Mouse (Mus musculus) ovary, adult 18-20 months (tissue): ENCODE results near the gene Gsto1.
"Not testable (repeated sequence)": the region's sequence is repeated elsewhere in the genome, so short reads cannot be mapped to it uniquely, and the experiment has no call there.

Source experiments
- DNase-seq: peaks from one replicate; pipeline ENCODE4 v3.0.0; 2022; ENCODE audit warnings: low spot score, mixed read lengths

Gene Gsto1

GRCm38 (mm10) chr19:47854796-47855783 lies at the start of gene Gsto1:
Gsto1 (plus strand) TSS chr19:47854970.
- DNase-seq = peak; percentile 78

GRCm38 (mm10) chr19:47812091-47812490 lies 42.7 kb upstream of the Gsto1 start:
- no peak for DNase-seq

DNA sequence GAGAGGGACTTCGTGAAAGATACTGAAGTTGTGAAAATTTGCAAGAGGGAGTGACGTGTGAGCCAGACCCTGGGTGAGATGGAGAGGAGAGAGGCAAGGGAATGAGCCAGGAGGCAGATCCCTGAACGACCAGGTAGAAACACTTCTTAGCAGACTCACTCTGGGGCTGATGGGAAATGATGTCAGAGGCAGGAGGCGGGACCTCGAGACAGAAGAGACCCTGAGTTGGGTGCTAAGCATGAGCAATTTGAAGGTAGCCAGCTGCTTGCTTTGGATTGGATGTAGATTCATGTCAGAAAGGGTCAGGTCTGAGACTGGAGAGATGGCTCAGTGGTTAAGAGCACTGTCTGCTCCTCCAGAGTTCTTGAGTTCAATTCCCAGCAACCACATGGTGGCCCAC lies 40.0 kb upstream of the Gsto1 start:
- DNase-seq = no peak

- DNase-seq = no peak
Measured at GRCm38 (mm10) chr19:47817692-47818091, 37.1 kb upstream of the Gsto1 start.

DNA sequence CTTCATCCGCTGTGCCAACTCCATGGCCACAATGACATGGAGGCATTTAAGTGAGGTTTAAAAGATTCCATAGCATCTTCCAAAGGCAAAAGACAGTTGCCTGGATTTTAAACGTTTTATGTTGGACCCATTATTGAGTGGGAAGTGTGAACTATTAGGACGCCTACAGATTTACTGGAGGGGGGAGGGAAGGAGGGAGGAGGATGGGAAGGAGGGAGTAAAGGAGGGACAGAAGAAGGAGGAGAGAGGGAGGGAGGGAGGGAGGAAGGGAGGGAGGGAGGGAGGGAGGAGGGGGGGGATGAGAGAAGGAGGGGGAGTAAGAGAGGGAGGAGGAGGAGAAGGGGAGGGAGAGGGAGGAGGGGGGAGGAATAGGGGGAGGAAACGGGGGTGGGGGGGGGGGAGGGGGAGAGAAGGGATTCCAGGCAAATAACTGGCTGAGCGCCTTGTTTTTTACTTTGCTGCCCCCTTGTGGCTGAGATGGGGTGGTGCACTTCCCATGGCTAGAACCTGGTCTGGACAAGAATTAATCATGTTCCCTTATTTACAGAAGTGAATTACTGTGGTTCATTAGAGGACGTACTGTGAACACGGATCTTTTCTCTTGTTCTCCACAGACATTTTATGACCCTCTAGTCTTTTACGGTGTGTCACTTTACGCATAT lies 33.8 kb upstream of the Gsto1 start:
- peak; percentile 17 for DNase-seq

- DNase-seq = no peak
Measured at GRCm38 (mm10) chr19:47821494-47821872, 33.3 kb upstream of the Gsto1 start.

- no peak for DNase-seq
Measured at GRCm38 (mm10) chr19:47822143-47822796, 32.5 kb upstream of the Gsto1 start.

GRCm38 (mm10) chr19:47824026-47824425 lies 30.7 kb upstream of the Gsto1 start:
- no peak for DNase-seq

- DNase-seq = no peak
Measured at GRCm38 (mm10) chr19:47829913-47830450, 24.8 kb upstream of the Gsto1 start.

DNA sequence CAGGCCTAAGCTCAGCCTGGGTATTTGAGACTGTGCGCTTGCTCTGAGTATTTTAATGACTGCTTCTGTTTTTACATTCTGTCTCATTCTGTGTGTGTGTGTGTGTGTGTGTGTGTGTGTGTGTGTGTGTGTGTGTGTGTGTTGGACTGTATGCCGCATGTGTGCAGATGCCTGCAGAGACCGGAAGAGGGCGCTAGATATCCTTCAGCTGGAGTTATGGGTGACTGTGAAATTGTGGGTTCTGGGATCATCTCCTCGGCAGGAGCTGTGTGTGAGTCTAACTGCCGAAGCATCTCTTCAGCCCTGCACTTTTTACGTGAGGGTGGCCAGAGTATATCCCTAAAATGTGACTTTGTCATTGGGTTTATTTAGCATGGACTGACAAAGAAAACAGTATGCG lies 23.7 kb upstream of the Gsto1 start:
- DNase-seq = no peak

GRCm38 (mm10) chr19:47832316-47832715 lies 22.5 kb upstream of the Gsto1 start:
- DNase-seq = no peak

DNA sequence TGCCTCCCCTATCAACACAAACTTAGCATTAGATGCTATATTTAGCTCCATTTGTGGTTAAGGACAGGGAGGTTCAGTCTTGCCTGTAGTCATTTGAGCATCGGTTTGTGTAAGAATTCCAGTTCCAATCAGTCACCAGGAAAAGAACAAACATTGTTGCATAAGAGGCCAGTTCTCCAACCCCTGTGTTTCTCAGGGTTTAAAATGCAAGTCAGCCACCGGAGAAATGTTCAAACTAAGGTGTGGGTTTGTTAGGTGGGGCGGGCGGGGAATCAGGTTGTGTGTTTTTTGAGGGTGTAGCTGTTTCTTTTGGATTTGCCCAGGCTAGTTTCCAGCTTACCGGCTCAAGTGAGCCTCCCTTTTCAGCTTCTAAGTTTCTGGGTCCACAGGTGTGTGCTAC lies 20.2 kb upstream of the Gsto1 start:
- no peak for DNase-seq

- no peak for DNase-seq
Measured at GRCm38 (mm10) chr19:47835776-47836175, 19.0 kb upstream of the Gsto1 start.

GRCm38 (mm10) chr19:47836701-47837526 lies 17.9 kb upstream of the Gsto1 start:
- DNase-seq = peak; percentile 24

GRCm38 (mm10) chr19:47837527-47837901 lies 17.3 kb upstream of the Gsto1 start:
- DNase-seq = no peak

DNA sequence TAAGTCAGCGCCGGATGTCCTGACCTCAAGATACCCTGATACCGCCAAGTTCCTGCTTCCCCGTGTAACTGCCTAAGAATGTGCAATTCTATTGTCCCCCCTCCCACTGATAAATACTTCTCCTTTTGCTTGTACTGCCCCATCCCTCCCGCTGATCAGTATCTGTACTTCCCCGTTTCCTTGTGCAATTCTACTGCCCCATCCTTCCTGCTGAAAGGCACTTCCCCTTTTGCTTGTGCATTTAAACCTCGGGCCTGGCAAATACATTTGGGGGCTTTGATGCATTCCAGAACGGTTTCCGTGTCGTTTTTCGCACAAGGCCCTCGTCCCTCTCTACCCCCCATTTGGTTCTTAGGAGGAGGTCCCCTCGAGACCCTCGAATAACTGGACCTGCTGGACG lies 13.5 kb upstream of the Gsto1 start:
- DNase-seq = not testable (repeated sequence)

DNA sequence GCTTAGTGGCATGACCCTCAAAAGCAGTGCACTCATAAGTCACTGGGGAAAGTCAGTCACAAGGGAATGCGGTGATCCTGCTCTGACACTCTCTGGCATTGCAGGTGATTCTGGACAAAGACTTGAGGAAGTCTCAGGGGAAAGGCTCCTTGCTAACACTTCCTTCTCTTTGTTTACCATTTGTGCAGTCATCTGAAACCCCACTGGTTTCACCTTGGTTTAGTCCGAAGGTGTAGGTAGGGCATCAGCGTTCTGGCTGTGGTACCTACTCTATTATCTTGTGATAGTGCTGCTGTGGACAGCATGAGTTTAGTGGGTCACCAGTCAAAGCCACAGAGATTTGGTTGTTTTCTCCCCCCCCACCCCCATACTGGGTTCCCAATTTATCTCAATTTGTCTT lies 5.0 kb upstream of the Gsto1 start:
- DNase-seq = no peak

DNA sequence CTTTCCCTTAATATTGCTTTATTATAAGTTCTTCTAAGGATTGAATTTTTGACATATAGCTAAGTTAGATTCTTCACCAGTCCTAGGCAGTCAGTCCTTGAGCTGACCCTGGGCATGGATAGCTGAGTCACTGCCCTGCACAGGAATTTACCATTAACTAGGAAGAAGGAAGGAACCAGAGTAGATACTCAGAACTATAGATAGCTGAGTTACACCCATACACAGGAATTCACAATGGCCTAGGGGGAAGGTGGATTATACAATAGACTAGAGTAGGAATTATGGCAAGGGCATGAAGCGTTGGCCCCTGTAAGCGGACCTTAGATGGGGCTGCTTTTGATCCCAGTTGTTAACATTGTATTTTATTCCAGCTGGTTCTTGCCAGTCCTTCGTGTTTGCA lies 2.6 kb upstream of the Gsto1 start:
- DNase-seq = not testable (repeated sequence)

DNA sequence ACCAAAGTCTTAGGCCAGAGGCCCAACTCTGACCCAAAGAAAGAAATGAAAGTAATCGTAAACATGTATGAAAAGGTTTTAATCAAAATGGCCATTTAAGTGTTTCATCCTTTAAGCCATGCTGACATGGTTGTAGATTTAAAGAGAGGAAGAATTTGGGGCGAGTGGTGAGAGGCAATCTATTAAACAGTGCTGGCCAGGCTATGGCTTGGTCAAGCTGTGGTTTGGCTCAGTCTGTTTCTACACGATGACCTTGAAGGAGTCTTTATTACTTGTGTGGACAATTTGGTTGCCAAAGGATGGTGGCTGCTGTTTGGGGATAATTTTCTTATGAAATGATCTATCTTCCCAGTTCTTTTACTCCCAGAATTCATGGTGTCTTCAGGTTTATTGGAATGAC lies 1.7 kb upstream of the Gsto1 start:
- DNase-seq = no peak

DNA sequence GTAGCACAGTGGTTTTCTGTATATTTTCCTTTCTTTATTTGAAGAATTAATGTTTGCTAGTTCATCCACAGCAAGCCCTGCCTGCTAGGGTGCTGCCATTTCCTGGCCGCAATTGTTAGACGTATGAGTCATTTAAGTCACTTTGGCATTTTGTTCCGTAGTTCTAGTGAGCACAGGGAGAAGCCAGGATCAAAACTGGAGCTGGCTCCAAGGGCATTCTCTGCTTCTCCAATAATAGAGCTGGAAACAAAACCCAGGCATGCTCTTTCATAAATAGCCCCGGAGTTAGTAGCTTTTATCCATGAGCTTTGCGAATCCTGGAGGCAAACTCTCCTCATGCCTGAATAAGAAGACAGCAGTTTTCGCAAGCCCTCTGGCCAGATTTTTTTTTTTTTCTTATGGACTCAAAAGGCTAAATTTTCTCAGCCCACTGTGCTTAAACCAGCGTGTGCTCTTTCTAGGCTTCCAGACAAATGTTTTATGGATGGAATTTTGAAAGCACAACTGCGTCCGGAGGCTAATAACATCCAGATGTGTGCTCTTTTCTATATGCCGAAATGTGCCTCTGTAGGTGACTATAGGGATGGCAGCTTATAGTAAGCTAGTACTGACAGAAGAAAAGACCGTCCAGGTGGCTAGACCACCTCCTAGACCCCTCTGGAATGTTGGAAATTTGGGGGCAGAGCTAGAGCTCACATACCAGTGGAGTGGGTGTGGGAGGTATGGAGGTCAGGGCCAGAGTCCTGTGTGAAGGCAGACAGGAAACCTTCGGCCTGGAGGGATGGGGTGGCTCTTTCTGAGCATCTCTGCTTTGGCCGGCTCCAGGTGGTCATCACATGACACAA lies 597 bp upstream of the Gsto1 start:
- DNase-seq = no peak
